Mouse (Mus musculus): ENCODE results near the gene Rgs1.

Gene Rgs1

GRCm38 (mm10) chr1:144197684-144198083 lies 51.4 kb downstream of the Rgs1 start:
- no peak for DNase-seq (ENCODE audit: low spot score)
